Mouse (Mus musculus) left cerebral cortex, adult 2 months (tissue): Measurements from ENCODE around the gene Sin3b. TPM values are rescaled to one million over a fixed set of nuclear protein-coding genes. Genes with fewer than 3 reads are reported as not detected.

Experiments used
- DNase-seq, 2 experiments: peaks; one replicate each; pipeline ENCODE4 v3.0.0; 2021 to 2022; ENCODE audit warnings: low spot score in 2 of 2, mixed read lengths in 1 of 2; ENCODE audit errors: extremely low spot score in 1 of 2
- H3K27ac ChIP-seq: fragments of 200-600 bp; 2 replicates; pipeline ENCODE4 v1.8.1; 2022
- H3K4me3 ChIP-seq: fragments of 200-600 bp; 2 replicates; pipeline ENCODE4 v1.8.1; 2022
- CTCF ChIP-seq: fragments of 200-600 bp; IDR thresholded peaks from 2 replicates; pipeline ENCODE4 v1.8.1; 2022; ENCODE audit warnings: antibody characterized with exemption, mild to moderate bottlenecking, moderate library complexity
- intact Hi-C: fragments of 180-260 bp; cut with DNase I; formaldehyde crosslinking; loops from one replicate; pipeline ENCODE4 v1.15.1; 2025
- total RNA-seq, 2 experiments: library from RNA; stranded (reverse); gene quantifications; 2 replicates each; pipeline ENCODE4 v1.2.3; 2021

Gene Sin3b
- total RNA-seq, 2 experiments from 2014 or later = 148 to 162 TPM

DNA sequence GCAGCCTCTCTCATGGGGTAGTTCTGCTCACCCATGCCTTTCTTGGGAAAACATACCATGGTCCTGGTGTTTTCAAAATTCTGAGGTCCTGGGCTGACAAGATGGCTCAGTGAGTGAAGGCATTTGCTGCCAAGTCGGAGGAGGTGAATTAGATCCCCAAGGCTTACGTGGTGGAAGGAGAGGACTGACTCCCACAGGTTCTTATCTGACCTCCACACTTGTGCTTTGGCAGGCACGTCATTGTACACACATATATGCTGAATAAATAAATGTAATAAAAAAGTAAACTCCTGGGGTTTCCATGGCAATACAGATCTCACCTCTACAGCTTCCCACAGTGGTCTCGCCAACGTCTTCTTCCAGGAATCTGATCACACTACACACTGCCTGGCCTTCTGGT, 6.5 kb upstream of the Sin3b start:
- DNase-seq = no peak
- intact Hi-C loops = no loop called here
- no peak overlapping the region for H3K4me3 ChIP-seq
- TF ChIP-seq CTCF = no peak
- H3K27ac ChIP-seq = no peak overlapping the region

DNA sequence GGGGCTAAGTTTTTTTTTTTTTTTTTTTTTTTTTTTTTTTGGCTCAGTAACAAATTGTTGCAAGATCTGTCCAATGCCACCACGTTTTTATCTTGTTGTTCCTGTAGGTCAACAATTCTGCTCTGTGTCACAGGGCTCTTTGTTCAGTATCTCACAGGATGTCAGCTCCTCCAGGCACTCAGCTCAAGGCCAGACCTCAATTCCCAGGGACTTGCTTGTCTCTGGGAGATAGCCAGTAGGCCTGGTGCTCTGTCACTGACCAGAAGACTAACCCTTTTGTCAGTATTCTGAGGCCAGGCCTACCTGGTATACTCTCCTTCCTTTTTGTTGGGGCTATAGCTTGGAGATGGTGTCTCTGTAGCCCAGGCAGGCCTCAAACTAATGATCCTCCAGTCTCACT, 2.5 kb upstream of the Sin3b start:
- H3K4me3 ChIP-seq = no peak overlapping the region
- TF ChIP-seq CTCF = no peak
- DNase-seq = no peak
- intact Hi-C loops = no loop called here
- no peak overlapping the region for H3K27ac ChIP-seq

- intact Hi-C loops = no loop called here
- no peak for TF ChIP-seq CTCF
- peak overlapping the region; percentile 89 for H3K4me3 ChIP-seq
- H3K27ac ChIP-seq = peak overlapping the region; percentile 88
- DNase-seq = no peak
These were observed 541 bp downstream of the Sin3b start for GRCm38 (mm10) chr8:72723651-72724001.

GRCm38 (mm10) chr8:72728636-72729035, 5.6 kb downstream of the Sin3b start:
- intact Hi-C loops = no loop called here
- Histone ChIP-seq H3K27ac (no peak overlapping the region), H3K4me3 (no peak overlapping the region)
- TF ChIP-seq CTCF = no peak
- no peak for DNase-seq

DNA sequence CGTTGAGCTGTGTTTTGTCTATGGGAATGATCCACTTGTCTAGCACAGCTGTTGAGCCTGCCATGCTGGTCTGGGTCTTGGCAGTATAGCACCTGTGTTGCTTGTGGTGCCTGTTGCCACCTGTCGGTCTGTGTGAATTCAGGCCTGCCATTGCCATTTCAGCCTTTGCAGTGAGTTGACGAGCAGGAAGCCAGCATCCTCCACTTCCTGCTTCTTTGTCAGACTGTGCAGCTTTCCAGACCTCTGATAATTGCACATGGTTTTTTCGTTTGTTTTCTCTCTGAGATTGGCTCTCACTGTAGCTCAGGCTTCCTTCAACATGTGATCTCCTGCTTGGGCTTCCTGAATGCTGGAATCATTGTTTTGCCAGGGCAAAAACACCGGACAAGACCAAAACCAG, 11.9 kb downstream of the Sin3b start:
- intact Hi-C loops = no loop called here
- DNase-seq = no peak
- Histone ChIP-seq H3K4me3 (no peak overlapping the region), H3K27ac (no peak overlapping the region)
- TF ChIP-seq CTCF = no peak

DNA sequence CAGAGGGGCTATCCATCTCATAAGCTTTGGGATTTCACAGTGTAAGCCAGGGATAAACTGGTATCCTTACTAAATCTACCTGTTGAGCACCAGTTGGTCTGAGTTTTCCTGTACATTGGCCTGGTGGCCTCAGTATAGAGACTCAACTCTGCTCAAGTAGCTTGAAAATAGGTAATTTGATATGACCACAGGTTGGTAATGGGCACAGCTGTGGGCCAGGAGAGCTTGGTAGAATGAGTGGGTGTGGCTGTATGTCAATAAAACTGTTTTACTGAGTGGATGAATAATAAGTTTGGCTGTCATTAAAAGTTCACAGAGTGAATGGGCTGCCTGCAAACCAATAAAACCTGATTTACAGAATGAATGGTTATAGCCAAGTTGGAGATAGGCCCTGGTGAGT, 13.8 kb downstream of the Sin3b start:
- no peak for DNase-seq
- Histone ChIP-seq H3K27ac (no peak overlapping the region), H3K4me3 (no peak overlapping the region)
- no peak for TF ChIP-seq CTCF
- intact Hi-C loops = no loop called here

- Histone ChIP-seq H3K27ac (no peak overlapping the region), H3K4me3 (no peak overlapping the region)
- peak; percentile 51 to 62 for DNase-seq
- intact Hi-C loops = loop anchor here (5.0 kb wide), 1 partner anchor 254 kb away; the partner anchor contains the start of gene Slc35e1
- peak; percentile 84 for TF ChIP-seq CTCF
These were observed 23.0 kb downstream of the Sin3b start for GRCm38 (mm10) chr8:72746061-72746460.

DNA sequence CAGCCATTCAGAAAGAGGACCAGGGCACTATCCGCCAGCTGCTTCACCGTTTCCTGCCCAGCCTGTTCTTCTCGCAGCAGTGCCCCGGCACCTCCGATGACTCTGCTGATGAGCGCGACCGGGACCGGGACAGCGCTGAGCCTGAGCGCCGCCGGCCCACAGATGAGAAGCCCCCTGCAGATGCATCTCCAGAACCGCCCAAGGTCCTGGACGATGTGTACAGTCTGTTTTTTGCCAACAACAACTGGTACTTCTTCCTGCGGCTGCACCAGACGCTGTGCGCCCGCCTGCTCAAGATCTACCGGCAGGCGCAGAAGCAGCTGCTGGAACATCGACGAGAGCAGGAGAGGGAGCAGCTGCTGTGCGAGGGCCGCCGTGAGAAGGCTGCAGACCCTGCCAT, 26.8 kb downstream of the Sin3b start:
- Histone ChIP-seq H3K4me3 (no peak overlapping the region), H3K27ac (no peak overlapping the region)
- TF ChIP-seq CTCF = no peak
- no peak for DNase-seq
- intact Hi-C loops = loop anchor here (5.0 kb wide), 1 partner anchor 258 kb away; the partner anchor contains the start of gene Slc35e1

DNA sequence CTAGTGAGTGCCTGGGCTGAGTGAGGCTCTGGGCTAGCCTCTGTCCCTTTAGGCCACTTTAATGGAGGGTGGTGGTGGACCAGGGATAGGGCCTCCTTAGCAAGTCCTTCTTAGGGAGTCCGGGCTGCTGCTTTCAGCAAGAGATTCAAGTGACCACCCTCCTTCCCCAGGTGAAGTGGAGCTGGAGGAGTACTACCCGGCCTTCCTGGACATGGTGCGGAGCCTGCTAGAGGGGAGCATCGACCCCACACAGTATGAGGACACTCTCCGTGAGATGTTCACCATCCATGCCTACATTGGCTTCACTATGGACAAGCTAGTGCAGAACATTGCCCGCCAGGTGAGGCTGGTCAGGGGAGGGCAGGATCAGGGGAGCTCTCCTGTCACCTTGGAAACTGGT, 27.2 kb downstream of the Sin3b start:
- Histone ChIP-seq H3K4me3 (no peak overlapping the region), H3K27ac (no peak overlapping the region)
- no peak for TF ChIP-seq CTCF
- DNase-seq = no peak
- intact Hi-C loops = no loop called here

GRCm38 (mm10) chr8:72751126-72751525, 28.0 kb downstream of the Sin3b start:
- peak in 1 of 2 experiments; percentile 7 for DNase-seq
- intact Hi-C loops = no loop called here
- no peak for TF ChIP-seq CTCF
- H3K4me3 ChIP-seq = no peak overlapping the region
- no peak overlapping the region for H3K27ac ChIP-seq

DNA sequence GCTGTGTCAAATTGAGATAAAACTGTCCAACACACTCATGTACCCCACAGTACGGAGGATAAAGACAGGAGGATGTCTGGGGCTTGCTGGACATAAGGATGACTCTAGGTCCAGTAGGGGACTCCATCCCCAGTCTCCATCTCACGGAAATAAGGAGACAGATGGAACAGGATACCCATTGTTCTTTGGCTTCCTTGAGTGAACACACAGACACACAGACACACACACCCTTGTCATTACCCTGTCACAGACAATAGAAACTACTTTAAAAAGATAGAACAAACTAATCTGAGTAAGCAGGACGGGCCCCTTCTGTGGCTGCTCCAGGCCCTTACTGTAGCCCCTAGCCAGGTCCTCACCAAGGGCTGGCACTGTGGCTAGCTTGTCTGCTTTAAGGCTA, 29.2 kb downstream of the Sin3b start:
- intact Hi-C loops = no loop called here
- TF ChIP-seq CTCF = no peak
- peak; percentile 5 to 8 for DNase-seq
- Histone ChIP-seq H3K4me3 (no peak overlapping the region), H3K27ac (no peak overlapping the region)

- H3K4me3 ChIP-seq = no peak overlapping the region
- DNase-seq = peak; percentile 7 to 8
- TF ChIP-seq CTCF = no peak
- H3K27ac ChIP-seq = no peak overlapping the region
- intact Hi-C loops = no loop called here
These were observed 30.1 kb downstream of the Sin3b start for GRCm38 (mm10) chr8:72753165-72753564.

- no peak overlapping the region for H3K4me3 ChIP-seq
- peak in 1 of 2 experiments; percentile 5 for DNase-seq
- H3K27ac ChIP-seq = no peak overlapping the region
- intact Hi-C loops = no loop called here
- TF ChIP-seq CTCF = no peak
These were observed 30.7 kb downstream of the Sin3b start for GRCm38 (mm10) chr8:72753781-72754180.

- H3K4me3 ChIP-seq = no peak overlapping the region
- peak in 1 of 2 experiments; percentile 6 for DNase-seq
- TF ChIP-seq CTCF = no peak
- intact Hi-C loops = no loop called here
- no peak overlapping the region for H3K27ac ChIP-seq
These were observed 32.9 kb downstream of the Sin3b start for GRCm38 (mm10) chr8:72756031-72756430.
